Mouse (Mus musculus) testis, adult 2 months (tissue): Measurements from ENCODE around the gene Cul3. TPM values are rescaled to one million over a fixed set of nuclear protein-coding genes. Genes with fewer than 3 reads are reported as not detected.

ENCODE experiments used
- H3K27ac ChIP-seq: fragments of 200-500 bp; 2 replicates; pipeline ENCODE4 v1.5.1; 2012; ENCODE audit warnings: low read depth, low read length; ENCODE audit not compliant: control insufficient read depth, insufficient read depth
- H3K27me3 ChIP-seq: fragments of 200-500 bp; 2 replicates; pipeline ENCODE4 v1.6.1; 2012; ENCODE audit warnings: mild to moderate bottlenecking, low read length, moderate library complexity; ENCODE audit not compliant: control insufficient read depth, insufficient read depth
- H3K36me3 ChIP-seq: fragments of 200-500 bp; 2 replicates; pipeline ENCODE4 v1.6.1; 2012; ENCODE audit warnings: mild to moderate bottlenecking, low read length; ENCODE audit not compliant: control insufficient read depth, insufficient read depth
- H3K4me1 ChIP-seq: fragments of 200-500 bp; 2 replicates; pipeline ENCODE4 v1.6.1; 2012; ENCODE audit warnings: low read length; ENCODE audit not compliant: control insufficient read depth, insufficient read depth
- H3K4me3 ChIP-seq: fragments of 200-500 bp; 2 replicates; pipeline ENCODE4 v1.5.1; 2012; ENCODE audit warnings: low read depth, mild to moderate bottlenecking, low read length, moderate library complexity, mixed read lengths; ENCODE audit not compliant: control insufficient read depth
- CTCF ChIP-seq: fragments of 200-500 bp; IDR thresholded peaks from 2 replicates; pipeline ENCODE4 v1.5.1; 2012; ENCODE audit warnings: low read depth, mild to moderate bottlenecking, inconsistent platforms, low read length, moderate library complexity; ENCODE audit not compliant: control insufficient read depth, insufficient read depth, insufficient replicate concordance
- POLR2A ChIP-seq: fragments of 200-500 bp; IDR thresholded peaks from 2 replicates; pipeline ENCODE4 v1.6.1; 2012; ENCODE audit warnings: low read depth, mild to moderate bottlenecking, inconsistent platforms, low read length, moderate library complexity; ENCODE audit not compliant: control insufficient read depth
- polyA plus RNA-seq: library from polyadenylated mRNA; depleted of rRNA; stranded (reverse); fragments of >200 nt; gene quantifications from 2 replicates; pipeline ENCODE4 v1.2.3, GENCODE M21; 2012; rRNA removed

Gene Cul3
- 86.2 and 116 TPM in 2 replicates for polyA plus RNA-seq

DNA sequence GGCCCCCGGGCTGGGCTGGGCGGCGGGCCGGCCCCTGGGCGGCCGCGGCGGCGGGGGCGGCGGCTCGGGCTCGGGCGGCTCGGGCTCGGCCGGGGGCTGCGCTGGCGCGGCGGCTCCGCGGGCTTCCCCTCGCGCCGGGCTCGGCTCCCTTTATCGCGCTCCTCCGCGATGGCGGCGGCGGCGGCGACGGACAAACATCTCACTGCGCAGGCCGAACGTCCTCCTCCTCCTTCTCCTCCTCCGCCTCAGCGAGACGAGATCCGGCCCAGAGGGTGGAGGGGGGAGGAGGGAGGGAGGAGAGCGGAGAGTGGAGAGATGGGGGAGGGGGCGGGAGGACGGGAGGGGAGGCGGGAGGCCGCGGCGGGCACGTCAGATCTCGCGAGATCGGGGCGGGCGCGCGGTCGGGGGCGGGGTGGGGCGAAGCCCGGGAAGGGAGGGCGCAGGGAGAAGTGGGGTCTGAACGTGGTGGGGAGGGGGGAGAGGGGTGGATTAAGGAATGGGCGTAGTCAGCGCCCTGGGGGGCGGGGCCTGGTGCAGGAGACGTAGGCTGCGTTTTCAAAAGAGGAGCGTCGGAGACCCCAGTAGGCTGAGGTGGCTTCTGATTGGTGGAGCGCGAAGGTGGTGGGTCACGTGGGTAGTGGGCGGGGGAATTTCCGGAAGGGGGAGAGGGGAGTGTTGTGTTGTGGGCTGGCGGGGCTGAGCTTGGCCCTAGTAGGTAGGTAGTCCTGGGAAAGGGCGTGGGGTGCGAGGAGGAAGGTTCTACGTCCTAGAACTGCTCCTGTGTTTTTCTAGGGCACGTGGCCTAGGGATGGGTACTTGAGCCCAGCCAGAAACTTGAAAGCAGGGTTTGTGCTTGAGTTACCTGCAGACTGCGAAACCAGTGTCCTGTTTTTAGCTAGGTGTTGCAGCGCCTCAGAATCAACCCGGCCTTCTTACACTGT lies at the start of gene Cul3:
Cul3 (minus strand) TSS at position 45 of the 941 bp plus-strand sequence.
- no peaks in the 10 kb centered on the region; the same call in 1 of the 2 replicates for H3K4me1 ChIP-seq
- no peak for TF ChIP-seq CTCF
- peak; percentile 73 for TF ChIP-seq POLR2A
- H3K27me3 ChIP-seq: no peaks in the 10 kb centered on the region
- peak within 1 kb of the TSS; percentile 95 for H3K27ac ChIP-seq
- peak within 1 kb of the TSS; percentile 97 for H3K4me3 ChIP-seq
- no peaks in the 10 kb centered on the region for H3K36me3 ChIP-seq

DNA sequence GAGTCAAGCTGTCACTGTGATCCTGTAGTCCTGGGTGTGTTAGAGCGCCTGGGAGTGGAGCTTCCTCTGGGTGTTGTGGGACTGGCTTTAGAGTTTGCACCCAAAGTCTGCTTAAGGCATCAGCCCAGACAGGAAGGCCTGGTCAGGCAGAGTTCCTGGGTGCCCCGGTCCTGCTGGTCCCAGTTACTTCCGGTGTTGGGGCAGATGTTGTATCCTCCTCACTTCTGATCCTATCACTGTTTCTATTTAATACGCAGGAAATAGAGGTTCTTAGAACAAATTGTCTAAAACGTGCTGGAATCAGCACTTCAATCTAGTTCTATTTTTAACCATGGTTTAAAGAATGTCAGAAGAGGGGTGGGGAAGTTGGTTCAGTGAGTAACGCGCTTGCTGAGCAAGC lies 49.2 kb upstream of the Cul3 start:
- H3K27me3 ChIP-seq: no peaks in the 10 kb centered on the region
- H3K4me1 ChIP-seq: no peaks in the 10 kb centered on the region
- H3K27ac ChIP-seq: no peak overlapping the region
- H3K36me3 ChIP-seq: no peaks in the 10 kb centered on the region
- TF ChIP-seq CTCF (no peak), POLR2A (no peak)
- H3K4me3 ChIP-seq: no peak overlapping the region

DNA sequence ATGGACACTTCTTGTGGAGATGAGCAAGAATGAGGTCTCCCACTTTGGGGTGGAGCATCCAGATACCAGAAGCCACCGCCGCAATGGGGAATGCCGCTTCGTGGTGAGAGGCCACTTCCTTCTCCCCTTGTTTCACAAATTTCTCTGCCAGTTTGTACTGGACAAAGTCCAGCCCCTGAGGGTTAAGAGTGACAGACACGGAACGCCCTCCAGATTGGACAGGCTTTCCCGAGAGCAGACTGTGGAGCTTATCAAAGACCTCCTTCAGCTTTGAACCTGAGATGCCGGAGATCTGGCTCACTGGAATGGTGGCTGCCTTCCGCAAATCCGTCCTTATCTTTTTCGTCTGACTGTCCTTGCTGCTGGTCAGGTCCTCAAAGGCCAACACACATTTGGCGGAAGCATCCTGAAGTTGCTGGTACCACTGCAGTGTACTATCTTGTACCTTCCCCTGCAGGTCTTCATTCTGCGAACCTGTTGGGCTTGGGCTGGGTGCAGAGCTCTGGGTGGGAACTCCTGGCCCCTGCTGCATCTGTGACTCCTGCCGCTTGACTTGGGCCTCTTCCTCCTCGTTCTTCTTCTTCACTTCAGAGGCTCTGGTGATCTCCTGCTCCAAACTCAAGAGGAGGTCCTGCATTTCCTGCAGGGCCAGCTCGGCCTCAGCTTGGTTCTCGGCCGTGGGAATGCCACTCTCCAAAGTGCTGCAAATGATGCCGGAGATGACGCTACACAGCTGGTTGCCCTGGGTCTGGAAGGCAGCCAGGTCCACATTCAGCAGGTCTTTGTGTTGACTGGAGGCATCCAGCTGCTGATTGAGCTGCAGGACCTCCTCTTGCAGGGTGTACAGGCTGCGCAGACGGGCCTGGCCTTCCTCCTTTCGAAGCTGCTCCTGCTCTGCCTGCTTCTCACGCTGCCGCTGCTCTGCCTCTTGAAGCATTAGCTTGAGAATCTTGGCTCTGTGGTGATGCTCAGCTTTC lies 43.6 kb upstream of the Cul3 start:
- Histone ChIP-seq H3K27ac (no peak overlapping the region), H3K4me1 (peaks cover 3% of the 10 kb centered on the region; the same call in 1 of the 2 replicates), H3K4me3 (no peak overlapping the region; the same call in 1 of the 2 replicates), H3K27me3 (no peaks in the 10 kb centered on the region), H3K36me3 (no peaks in the 10 kb centered on the region)
- TF ChIP-seq CTCF: no peak
- no peak for TF ChIP-seq POLR2A

DNA sequence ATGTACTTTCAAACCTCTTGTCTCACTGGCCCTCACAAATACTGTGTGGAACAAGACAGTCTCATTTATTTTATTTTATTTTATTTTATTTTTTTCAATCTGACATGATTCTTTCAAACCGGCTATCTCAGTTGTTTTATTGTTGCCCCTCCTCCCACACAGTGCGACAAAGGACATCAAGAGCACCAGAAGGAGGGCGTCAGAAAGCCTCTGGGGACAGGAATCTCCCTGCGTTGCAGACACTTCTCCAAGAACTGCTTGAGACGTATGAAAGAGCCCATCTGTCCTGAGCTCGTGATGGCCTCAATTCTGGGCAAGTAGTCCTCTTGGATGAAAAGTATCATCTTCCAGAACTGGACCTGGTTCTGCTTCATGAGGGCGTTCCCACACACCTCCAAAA lies 42.6 kb upstream of the Cul3 start:
- TF ChIP-seq POLR2A (no peak), CTCF (no peak)
- H3K27ac ChIP-seq: no peak overlapping the region
- no peaks in the 10 kb centered on the region for H3K36me3 ChIP-seq
- H3K4me1 ChIP-seq: peaks cover 3% of the 10 kb centered on the region; the same call in 1 of the 2 replicates
- no peaks in the 10 kb centered on the region for H3K27me3 ChIP-seq
- no peak overlapping the region for H3K4me3 ChIP-seq

DNA sequence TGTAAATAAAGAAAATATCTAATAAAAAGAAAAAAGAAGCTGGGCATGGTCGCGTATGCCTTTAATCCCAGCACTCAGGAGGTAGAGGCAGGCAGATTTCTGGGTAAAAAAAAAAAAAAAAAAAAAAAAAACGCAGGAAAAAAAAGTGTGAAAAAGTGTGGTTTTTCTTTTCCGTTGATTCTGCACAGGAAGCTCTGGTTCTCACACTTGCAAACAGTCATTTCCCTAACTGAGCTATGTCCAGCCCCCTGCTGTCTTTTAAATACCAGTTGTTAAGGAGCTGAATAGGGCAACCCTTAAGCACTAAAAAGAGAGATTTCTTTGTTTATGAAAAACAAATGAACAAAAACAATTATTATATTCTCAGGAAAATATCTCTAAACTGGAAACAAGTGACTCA lies 41.0 kb upstream of the Cul3 start:
- H3K4me3 ChIP-seq: no peak overlapping the region
- no peaks in the 10 kb centered on the region for H3K27me3 ChIP-seq
- TF ChIP-seq POLR2A (no peak), CTCF (no peak)
- no peaks in the 10 kb centered on the region for H3K36me3 ChIP-seq
- no peak overlapping the region for H3K27ac ChIP-seq
- H3K4me1 ChIP-seq: peaks cover 3% of the 10 kb centered on the region; the same call in 1 of the 2 replicates

DNA sequence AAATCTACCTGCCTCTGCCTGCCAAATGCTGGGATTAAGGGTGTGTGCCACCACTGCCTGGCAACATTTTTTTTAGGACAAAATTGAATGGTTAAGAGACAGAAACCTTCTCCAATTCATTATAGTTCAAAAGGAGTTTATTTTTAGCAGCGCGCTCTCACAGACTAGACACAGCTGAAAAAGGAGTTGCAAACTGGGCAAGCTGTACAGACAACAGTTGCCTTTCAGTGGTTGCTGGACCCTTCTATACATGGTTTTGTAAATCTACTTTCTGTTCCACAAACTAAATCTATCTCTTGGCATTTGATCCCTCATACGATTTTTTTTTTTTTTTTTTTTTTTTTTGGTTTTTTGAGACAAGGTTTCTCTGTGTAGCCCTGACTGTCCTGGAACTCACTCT lies 31.7 kb upstream of the Cul3 start:
- no peaks in the 10 kb centered on the region for H3K4me1 ChIP-seq
- H3K27ac ChIP-seq: no peak overlapping the region
- H3K4me3 ChIP-seq: no peak overlapping the region
- no peak for TF ChIP-seq POLR2A
- TF ChIP-seq CTCF: no peak
- H3K27me3 ChIP-seq: no peaks in the 10 kb centered on the region
- no peaks in the 10 kb centered on the region for H3K36me3 ChIP-seq

DNA sequence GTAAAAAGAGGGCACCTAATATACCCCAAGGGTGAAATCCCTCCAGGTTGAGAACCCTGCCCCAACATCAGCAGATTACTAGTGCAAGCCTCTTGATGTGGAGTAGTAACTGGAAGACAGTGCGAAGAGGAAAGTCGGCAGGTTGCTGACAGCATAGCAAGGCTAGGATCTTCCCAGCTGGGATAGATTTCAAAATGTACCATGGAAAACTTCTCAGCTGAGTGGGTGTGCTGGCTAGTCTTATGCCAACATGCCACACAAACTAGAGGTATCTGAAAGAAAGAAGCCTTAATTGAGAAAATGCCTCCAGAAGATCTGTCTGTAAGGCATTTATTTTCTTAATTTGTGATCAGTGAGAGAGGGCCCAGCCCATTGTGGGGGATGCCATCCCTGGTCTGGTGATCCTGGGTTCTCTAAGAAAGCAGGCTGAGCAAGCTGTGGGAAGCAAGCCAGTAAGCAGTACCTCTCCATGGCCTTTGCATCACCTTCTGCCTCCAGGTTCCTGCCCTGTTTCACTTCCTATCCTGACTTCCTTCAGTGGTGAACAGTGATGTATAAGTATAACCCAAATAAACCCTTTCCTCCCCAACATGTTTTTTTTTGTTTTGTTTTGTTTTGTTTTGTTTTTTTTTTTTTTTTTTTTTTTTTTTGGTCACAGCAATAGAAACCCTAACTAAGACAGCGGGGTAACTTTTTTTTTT lies 31.1 kb upstream of the Cul3 start:
- no peaks in the 10 kb centered on the region for H3K4me1 ChIP-seq
- TF ChIP-seq POLR2A: no peak
- TF ChIP-seq CTCF: no peak
- no peak overlapping the region for H3K4me3 ChIP-seq

More for the DNA sequence above, 31.1 kb upstream of the Cul3 start:
- H3K36me3 ChIP-seq: no peaks in the 10 kb centered on the region
- no peaks in the 10 kb centered on the region for H3K27me3 ChIP-seq
- no peak overlapping the region for H3K27ac ChIP-seq
